Mouse (Mus musculus) heart, embryonic 13.5 days (tissue): ENCODE measurements around the gene Bcam. TPM values are rescaled to one million over a fixed set of nuclear protein-coding genes. Genes with fewer than 3 reads are reported as not detected.
A peak's percentile ranks its signal among the peaks of the same experiment; 100 is the strongest.

Experiments
- ATAC-seq: fragments of 200-750 bp; cut with Nextera tagmentation; 2 replicates; pipeline ENCODE4 v1.8.0; 2017; ENCODE audit warnings: moderate TSS enrichment; ENCODE audit not compliant: insufficient number of reproducible peaks, low FRiP score, low TSS enrichment; ENCODE audit errors: extremely low read depth
- H3K27ac ChIP-seq: fragments of 300-500 bp; sonication (generic); replicated peaks from 2 replicates; pipeline ENCODE4 v1.5.1; 2015; ENCODE audit warnings: moderate library complexity, mild to moderate bottlenecking, inconsistent platforms
- H3K27me3 ChIP-seq: fragments of 300-500 bp; sonication (generic); replicated peaks from 2 replicates; pipeline ENCODE4 v1.6.1; 2015; ENCODE audit warnings: mild to moderate bottlenecking, inconsistent platforms
- H3K36me3 ChIP-seq: fragments of 300-500 bp; sonication (generic); 2 replicates; pipeline ENCODE4 v1.6.1; 2015; ENCODE audit warnings: mild to moderate bottlenecking, inconsistent platforms
- H3K4me1 ChIP-seq: fragments of 300-500 bp; sonication (generic); 2 replicates; pipeline ENCODE4 v1.6.1; 2015; ENCODE audit warnings: inconsistent platforms
- H3K4me2 ChIP-seq: fragments of 300-500 bp; sonication (generic); 2 replicates; pipeline ENCODE4 v1.6.1; 2015; ENCODE audit warnings: inconsistent platforms, mild to moderate bottlenecking, moderate library complexity
- H3K4me3 ChIP-seq: fragments of 300-500 bp; sonication (generic); 2 replicates; pipeline ENCODE4 v1.5.1; 2015; ENCODE audit warnings: moderate library complexity, mild to moderate bottlenecking, inconsistent platforms
- H3K9ac ChIP-seq: fragments of 300-500 bp; sonication (generic); 2 replicates; pipeline ENCODE4 v1.6.1; 2015; ENCODE audit warnings: inconsistent platforms, mild to moderate bottlenecking, moderate library complexity
- H3K9me3 ChIP-seq: fragments of 300-500 bp; sonication (generic); 2 replicates; pipeline ENCODE4 v1.6.1; 2016; ENCODE audit warnings: inconsistent platforms
- WGBS: fragments of 180-500 bp; shearing (Covaris S2); methylation state at CpG from one replicate; pipeline ENCODE4 v1.1.7; 2015; ENCODE audit warnings: mixed read lengths; 5-methylcytosine and 5-hydroxymethylcytosine counted together
- polyA plus RNA-seq: library from polyadenylated mRNA; unstranded; fragments of >200 nt; fragmentation: Nextera tagmentation; extraction: Ambion mirVana; gene quantifications from 2 replicates; pipeline ENCODE4 v1.2.1, GENCODE M21; 2015

Bcam gene
- polyA plus RNA-seq = 223 and 250 TPM in 2 replicates

DNA sequence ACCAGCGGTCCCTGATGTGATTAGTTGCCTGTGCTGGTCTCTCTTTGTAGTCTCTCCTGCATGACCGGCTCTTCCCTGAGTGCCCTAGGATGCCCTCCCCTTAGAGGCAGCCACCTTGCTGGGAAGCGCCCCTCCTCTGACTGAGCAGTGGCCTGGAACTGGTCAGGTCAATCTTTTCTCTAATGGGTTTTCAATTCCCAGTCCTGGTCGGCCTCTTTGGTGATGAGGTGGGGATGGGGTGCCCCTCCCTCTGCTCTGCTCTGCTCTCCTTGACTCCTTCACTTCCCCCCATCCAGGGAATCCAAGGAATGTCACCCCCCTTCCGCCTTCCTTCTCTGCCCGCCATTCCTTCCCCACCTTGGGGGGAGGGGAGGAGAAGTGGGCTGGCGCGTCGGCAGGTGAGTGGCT is at the start of gene Bcam:
Bcam (minus strand) TSS at position 33 of the 408 bp plus-strand sequence.
- Histone ChIP-seq H3K4me2 (peak within 1 kb of the TSS; percentile 86), H3K9me3 (no peaks in the 10 kb centered on the region), H3K27ac (peak within 1 kb of the TSS; percentile 81), H3K27me3 (no peaks in the 10 kb centered on the region), H3K4me1 (peaks cover 37% of the 10 kb centered on the region), H3K36me3 (peaks cover 19% of the 10 kb centered on the region), H3K4me3 (peak within 1 kb of the TSS; percentile 73), H3K9ac (peak within 1 kb of the TSS; percentile 94)
- ATAC-seq = peak; percentile 32; the same call in 1 of the 2 replicates
- 3% methylated on average over 9 of the region's 9 CpGs for WGBS

DNA sequence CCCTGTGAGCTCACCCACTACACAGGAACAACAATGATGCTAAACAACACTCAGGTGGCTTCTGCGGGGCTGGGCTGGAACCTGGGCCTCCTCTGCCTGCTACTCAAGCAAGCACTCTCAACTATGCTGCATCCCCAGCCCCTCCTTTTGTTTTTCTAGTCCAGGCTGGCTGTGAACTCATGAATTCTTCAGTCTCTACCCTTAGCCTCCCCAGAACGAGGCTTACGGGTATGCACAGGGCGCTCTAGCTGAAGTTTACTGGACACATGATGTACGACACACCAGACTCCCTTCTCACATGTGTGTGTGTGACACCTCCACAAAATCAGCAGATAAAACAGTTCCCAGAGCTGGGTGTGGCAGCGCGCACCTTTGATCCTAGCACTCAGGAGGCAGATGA is 48.1 kb upstream of the Bcam start:
- H3K9ac ChIP-seq = no peak overlapping the region
- H3K36me3 ChIP-seq = no peaks in the 10 kb centered on the region
- H3K27me3 ChIP-seq = peaks cover 50% of the 10 kb centered on the region
- ATAC-seq = no peak
- H3K27ac ChIP-seq = no peak overlapping the region
- peaks cover 43% of the 10 kb centered on the region for H3K4me1 ChIP-seq
- H3K4me3 ChIP-seq = no peak overlapping the region
- no peaks in the 10 kb centered on the region for H3K9me3 ChIP-seq
- no peak overlapping the region for H3K4me2 ChIP-seq
- 82% methylated on average over 7 of the region's 7 CpGs for WGBS

DNA sequence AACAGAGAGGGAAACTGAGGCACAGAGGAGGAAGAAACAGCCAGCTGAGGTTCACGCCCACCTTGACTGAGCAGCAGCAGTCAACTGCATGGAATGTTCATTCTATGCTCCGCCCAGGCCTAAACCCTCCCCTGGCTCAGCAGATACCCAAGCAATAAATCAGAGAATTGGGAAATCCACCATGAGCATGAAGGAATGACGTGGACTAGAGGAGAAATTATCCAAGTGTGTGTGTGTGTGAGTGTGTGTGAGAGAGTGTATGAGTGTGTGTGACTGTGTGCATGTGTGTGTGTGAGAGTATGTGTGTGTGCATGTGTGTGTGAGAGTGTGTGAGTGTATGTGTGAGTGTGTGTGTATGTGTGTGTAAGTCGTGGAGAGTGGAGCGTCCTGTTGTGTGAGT is 47.6 kb upstream of the Bcam start:
- H3K27me3 ChIP-seq = peaks cover 55% of the 10 kb centered on the region
- H3K27ac ChIP-seq = no peak overlapping the region
- no peak overlapping the region for H3K9ac ChIP-seq
- H3K4me2 ChIP-seq = no peak overlapping the region
- no peaks in the 10 kb centered on the region for H3K36me3 ChIP-seq
- H3K4me1 ChIP-seq = peaks cover 42% of the 10 kb centered on the region
- no peak overlapping the region for H3K4me3 ChIP-seq
- ATAC-seq = no peak
- 81% methylated on average over 5 of the region's 5 CpGs for WGBS
- no peaks in the 10 kb centered on the region for H3K9me3 ChIP-seq

DNA sequence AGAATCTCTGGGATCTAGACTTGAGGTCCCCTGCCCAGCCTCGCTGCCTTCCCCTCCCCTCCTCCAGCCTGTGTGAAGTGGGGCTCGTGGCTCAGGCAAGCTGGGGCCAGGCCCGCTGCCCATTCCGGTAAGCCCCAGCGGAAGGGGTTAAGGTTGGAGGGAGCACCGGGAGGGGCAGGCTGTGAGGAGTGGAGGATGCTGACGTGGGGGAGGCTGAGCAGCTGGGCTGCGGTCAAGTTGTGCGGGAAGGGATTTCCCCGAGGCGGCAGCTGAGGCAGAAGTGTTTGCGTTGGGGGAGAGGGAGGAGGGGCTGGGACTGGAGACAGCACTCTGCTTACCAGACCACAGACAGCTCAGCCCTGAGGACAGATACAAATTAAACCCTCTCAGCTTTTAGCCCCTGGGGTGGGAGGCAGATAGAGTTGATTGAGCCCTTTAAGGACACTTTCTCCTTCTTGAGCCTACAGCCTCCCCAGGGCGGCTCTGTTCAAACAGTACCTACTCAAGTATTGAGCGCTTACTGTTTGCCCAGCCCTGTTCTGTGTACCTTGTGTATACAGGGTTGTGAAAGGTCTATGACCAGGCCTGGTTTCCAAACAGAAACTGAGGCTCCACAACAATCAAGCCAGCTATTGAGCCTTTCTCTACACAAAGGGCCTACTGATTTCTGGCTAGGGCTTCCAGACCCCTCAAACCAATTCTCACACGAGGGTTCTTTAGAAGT is 46.7 kb upstream of the Bcam start:
- Histone ChIP-seq H3K9me3 (no peaks in the 10 kb centered on the region), H3K36me3 (no peaks in the 10 kb centered on the region), H3K9ac (peak overlapping the region; percentile 51), H3K27me3 (peaks cover 56% of the 10 kb centered on the region), H3K4me1 (peaks cover 34% of the 10 kb centered on the region), H3K4me3 (peak overlapping the region; percentile 55), H3K27ac (peak overlapping the region; percentile 13; the same call in 1 of the 2 replicates), H3K4me2 (peak overlapping the region; percentile 71)
- no peak for ATAC-seq
- WGBS = 9% methylated on average over 15 of the region's 15 CpGs

DNA sequence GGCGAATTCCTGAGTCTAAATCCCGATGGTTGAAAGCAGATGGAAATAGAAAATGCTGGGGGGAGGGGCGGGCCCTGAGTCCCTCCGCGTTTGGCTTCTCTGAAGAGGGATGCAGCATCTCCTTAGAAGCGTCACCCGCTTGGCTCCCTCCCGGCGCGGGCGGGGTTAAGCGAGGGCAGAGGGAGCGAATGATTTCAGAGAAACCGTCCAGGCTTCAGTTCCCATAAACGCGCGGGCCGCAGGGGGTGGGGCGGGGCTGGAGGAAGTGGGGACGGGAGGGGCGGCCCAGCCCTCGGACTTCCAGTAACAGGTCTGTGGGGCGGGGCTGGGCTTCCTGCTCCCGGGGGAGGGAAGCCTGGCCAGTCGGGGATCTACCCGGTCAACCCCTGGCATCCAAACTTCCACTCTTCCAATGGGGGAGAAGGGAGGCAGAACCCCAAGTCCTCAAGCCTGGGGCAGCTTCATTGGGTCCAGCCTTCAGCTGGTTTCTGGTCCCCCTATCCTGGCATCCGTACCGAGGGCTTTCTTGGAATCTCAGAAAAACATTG is 45.5 kb upstream of the Bcam start:
- peak; percentile 35; the same call in 1 of the 2 replicates for ATAC-seq
- Histone ChIP-seq H3K4me1 (peaks cover 27% of the 10 kb centered on the region), H3K9ac (peak overlapping the region; percentile 76), H3K9me3 (no peaks in the 10 kb centered on the region), H3K27me3 (peaks cover 56% of the 10 kb centered on the region), H3K27ac (peak overlapping the region; percentile 46; the same call in 1 of the 2 replicates), H3K4me3 (peak overlapping the region; percentile 55), H3K36me3 (no peaks in the 10 kb centered on the region), H3K4me2 (peak overlapping the region; percentile 71)
- WGBS = under 1% methylated on average over 28 of the region's 28 CpGs

DNA sequence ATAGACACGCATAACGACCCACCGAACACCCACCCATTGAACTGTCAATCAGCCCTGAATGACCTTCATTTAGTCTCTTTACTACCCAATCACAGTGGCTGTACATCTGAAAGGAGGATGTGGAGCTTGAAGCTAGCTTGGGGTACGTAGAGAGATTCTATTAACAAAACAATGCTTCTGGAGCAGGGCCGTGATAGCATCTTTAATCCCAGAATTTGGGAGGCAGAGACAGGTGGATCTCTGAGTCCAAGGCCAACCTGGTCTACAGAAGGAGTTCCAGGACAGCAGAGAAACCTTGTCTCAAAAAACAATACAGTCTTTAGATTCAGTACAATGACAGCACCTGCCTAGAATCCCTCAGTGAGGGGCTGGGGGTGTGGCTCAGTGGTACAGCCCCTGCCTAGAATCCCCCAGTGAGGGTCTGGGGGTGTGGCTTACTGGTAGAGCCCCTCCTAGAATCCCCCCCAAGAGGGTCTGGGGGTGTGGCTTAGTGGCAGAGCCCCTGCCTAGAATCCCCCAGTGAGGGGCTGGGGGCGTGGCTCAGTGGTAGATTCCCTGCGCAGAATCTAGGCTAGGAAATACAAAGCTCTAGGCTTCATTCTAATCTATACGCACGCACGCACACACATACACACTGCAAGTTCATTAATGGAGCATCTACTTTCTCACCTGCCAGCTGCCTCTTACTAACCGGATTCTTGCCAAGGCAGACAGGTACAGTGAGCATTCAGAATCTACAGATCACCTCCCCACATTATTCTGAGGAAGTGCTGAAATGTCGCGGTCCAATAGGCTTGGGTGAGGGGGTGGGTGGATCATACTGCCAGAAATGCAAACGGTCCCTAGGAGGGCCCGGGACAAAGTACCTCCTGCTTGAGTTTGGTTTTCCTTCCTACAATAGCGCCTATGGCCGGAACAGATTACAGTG is 44.7 kb upstream of the Bcam start:
- Histone ChIP-seq H3K4me3 (peak overlapping the region; percentile 55), H3K4me1 (peaks cover 34% of the 10 kb centered on the region), H3K27ac (0 out of 2 replicates have a peak overlapping the region, but pooled peaks have one; percentile 46), H3K27me3 (peaks cover 57% of the 10 kb centered on the region), H3K36me3 (no peaks in the 10 kb centered on the region), H3K9ac (peak overlapping the region; percentile 76), H3K4me2 (peak overlapping the region; percentile 71), H3K9me3 (no peaks in the 10 kb centered on the region)
- no peak for ATAC-seq
- WGBS = 31% methylated on average over 17 of the region's 17 CpGs

DNA sequence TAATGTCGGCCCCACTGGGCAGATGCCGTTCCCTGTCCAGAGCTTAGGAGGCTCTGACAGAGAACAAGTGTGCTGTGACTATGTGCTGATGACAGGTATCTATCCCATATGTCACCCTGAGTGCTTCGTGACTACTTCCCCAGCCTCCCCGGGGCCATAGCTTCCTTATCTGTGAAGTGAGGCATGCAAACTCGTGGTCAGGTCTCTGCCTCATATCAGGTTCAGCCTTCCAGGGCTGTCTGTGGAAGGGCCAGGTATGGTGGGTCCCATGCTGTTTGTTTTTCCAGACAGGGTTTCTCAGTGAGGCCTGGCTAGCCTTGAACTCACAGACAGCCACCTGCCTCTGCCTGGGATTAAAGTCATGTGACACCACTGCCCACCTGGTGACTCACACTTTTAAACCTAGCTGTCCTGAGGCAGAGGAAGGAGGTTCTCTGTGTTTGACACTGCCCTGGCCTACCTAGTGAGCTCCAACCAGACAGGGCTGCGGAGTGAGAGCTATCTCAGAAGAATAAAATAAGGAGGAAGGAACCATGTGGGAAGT is 42.8 kb upstream of the Bcam start:
- H3K27me3 ChIP-seq = peaks cover 64% of the 10 kb centered on the region
- no peak overlapping the region for H3K4me3 ChIP-seq
- no peaks in the 10 kb centered on the region for H3K9me3 ChIP-seq
- 37% methylated on average over 6 of the region's 6 CpGs for WGBS
- no peak overlapping the region for H3K27ac ChIP-seq
- no peaks in the 10 kb centered on the region for H3K36me3 ChIP-seq
- peaks cover 44% of the 10 kb centered on the region for H3K4me1 ChIP-seq
- ATAC-seq = no peak
- no peak overlapping the region for H3K9ac ChIP-seq
- no peak overlapping the region for H3K4me2 ChIP-seq

DNA sequence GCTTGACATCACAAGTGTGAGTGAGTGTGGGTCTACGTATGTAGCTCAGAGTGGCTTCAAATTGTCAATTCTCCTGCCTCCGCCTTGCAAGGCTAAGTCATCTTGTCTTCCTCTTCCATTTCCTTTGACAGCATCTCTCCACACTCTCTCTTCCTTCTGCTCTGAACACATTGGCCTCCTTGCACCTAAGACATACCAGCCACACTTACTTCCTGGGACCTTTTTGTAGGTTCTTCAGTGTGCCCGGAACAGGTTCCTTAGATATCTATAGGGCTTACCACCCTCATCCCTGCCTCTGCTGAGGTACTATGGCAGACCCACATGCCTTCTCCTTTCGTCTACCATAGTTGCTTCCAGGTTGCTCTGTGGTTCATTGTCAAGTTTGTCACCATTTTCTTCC is 42.3 kb upstream of the Bcam start:
- Histone ChIP-seq H3K4me1 (peaks cover 45% of the 10 kb centered on the region), H3K4me2 (no peak overlapping the region), H3K36me3 (no peaks in the 10 kb centered on the region), H3K9ac (no peak overlapping the region), H3K27ac (no peak overlapping the region), H3K9me3 (no peaks in the 10 kb centered on the region), H3K27me3 (peaks cover 65% of the 10 kb centered on the region), H3K4me3 (no peak overlapping the region)
- WGBS = 70% methylated on average over 4 of the region's 4 CpGs
- no peak for ATAC-seq

DNA sequence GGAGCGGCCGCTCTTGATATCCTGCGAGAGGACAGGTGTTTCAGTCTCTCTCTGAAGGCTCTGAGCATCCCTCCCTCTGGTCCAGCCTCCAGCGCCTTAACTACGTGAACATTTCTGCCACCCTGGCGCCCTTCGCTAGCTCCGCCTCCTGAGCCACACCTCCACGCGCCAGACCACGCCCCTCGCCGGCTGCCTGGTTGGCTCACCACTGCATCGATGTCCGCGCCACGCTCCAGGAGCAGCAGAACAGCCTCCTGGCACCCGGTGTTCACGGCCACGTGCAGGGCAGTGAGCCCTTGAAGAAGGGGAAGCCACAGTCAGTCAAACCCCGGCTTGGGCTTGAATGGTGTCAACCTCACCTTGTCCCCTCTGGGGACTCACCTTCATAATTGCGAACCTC is 40.3 kb upstream of the Bcam start:
- ATAC-seq = no peak
- no peaks in the 10 kb centered on the region for H3K9me3 ChIP-seq
- peaks cover 28% of the 10 kb centered on the region for H3K4me1 ChIP-seq
- 6% methylated on average over 22 of the region's 22 CpGs for WGBS
- peak overlapping the region; percentile 55 for H3K4me2 ChIP-seq
- H3K9ac ChIP-seq = no peak overlapping the region
- peaks cover 64% of the 10 kb centered on the region for H3K27me3 ChIP-seq
- H3K36me3 ChIP-seq = no peaks in the 10 kb centered on the region
- H3K27ac ChIP-seq = no peak overlapping the region
- peak overlapping the region; percentile 22 for H3K4me3 ChIP-seq

DNA sequence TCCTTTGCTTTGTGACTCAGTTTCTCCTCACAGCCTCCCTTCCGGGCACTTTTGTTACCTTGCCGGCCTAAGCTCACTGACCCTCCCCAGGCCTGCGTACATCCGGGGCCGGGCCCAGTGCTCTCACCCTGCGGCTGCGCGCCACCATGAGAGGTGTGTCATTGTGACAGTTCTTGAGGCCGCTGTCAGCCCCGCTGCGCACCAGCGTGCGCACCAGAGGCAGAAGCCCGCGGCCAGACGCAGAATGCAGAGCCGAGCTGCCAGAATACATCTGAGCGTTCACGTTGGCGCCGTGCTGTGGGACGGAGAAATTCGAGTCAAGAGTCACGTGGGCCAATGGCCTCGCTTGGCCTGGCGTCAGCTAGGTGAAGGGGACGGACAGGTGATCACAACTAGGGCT is 38.6 kb upstream of the Bcam start:
- H3K9ac ChIP-seq = peak overlapping the region; percentile 24
- peaks cover 4% of the 10 kb centered on the region; the same call in 1 of the 2 replicates for H3K9me3 ChIP-seq
- H3K27ac ChIP-seq = no peak overlapping the region
- ATAC-seq = peak; percentile 59; the same call in 1 of the 2 replicates
- peak overlapping the region; percentile 59 for H3K4me2 ChIP-seq
- H3K36me3 ChIP-seq = no peaks in the 10 kb centered on the region
- peaks cover 21% of the 10 kb centered on the region for H3K4me1 ChIP-seq
- H3K27me3 ChIP-seq = peaks cover 61% of the 10 kb centered on the region
- H3K4me3 ChIP-seq = peak overlapping the region; percentile 27
- WGBS = 6% methylated on average over 27 of the region's 27 CpGs
